Mouse (Mus musculus) gastrocnemius, postnatal 36 days (tissue): ENCODE measurements at regions not wholly inside any gene's neighbourhood (a gene's known extent, or its start where the extent isn't known, plus 50 kb on each side); places are given as distances from the start of the nearest gene placed in this dataset.
"Not testable (repeated sequence)": the region's sequence is repeated elsewhere in the genome, so short reads cannot be mapped to it uniquely, and the experiment has no call there.

ENCODE experiments used
- DNase-seq, 2 experiments: peaks; one replicate each; pipeline ENCODE4 v3.0.0; 2022
- intact Hi-C: fragments of 180-260 bp; cut with DNase I; formaldehyde crosslinking; loops from one replicate; pipeline ENCODE4 v1.15.1; 2025

- intact Hi-C loops = no loop called here
- DNase-seq = no peak
Measured at GRCm38 (mm10) chr4:4397410-4397809, 320.1 kb upstream of the Sdr16c6 start.

GRCm38 (mm10) chr4:4380024-4380590, 302.8 kb upstream of the Sdr16c6 start:
- DNase-seq = no peak
- intact Hi-C loops = no loop called here

DNA sequence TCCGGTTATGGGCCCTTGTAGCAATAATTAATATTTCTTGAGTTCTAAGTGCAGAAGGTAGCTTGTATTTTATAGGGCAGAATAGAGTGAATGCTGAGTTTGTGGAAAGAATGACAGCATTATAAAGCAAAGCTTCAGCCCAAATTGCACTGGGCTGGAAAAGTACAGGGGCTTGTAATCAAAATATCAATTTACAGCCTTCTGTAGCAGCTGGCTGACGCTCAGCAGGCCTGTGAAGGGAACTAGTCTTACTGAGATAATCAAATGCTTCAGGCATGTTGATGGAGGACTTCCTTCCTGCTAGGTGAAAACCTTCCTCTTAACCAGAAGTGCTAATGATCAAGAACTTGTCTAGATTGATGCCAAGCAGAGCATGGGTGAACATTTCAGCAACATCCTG, 257.9 kb upstream of the Sdr16c6 start:
- DNase-seq = no peak
- intact Hi-C loops = no loop called here

GRCm38 (mm10) chr4:4333472-4334123, 256.3 kb upstream of the Sdr16c6 start:
- DNase-seq = no peak
- intact Hi-C loops = no loop called here

GRCm38 (mm10) chr4:4331105-4331504, 253.8 kb upstream of the Sdr16c6 start:
- intact Hi-C loops = no loop called here
- DNase-seq = no peak

GRCm38 (mm10) chr4:4315651-4316411, 238.5 kb upstream of the Sdr16c6 start:
- intact Hi-C loops = no loop called here
- no peak for DNase-seq

GRCm38 (mm10) chr4:4311496-4311895, 234.2 kb upstream of the Sdr16c6 start:
- DNase-seq = no peak
- intact Hi-C loops = no loop called here

- intact Hi-C loops = no loop called here
- DNase-seq = no peak
Measured at GRCm38 (mm10) chr4:4306922-4307321, 229.6 kb upstream of the Sdr16c6 start.

- intact Hi-C loops = no loop called here
- no peak for DNase-seq
Measured at GRCm38 (mm10) chr4:4305740-4306249, 228.5 kb upstream of the Sdr16c6 start.

DNA sequence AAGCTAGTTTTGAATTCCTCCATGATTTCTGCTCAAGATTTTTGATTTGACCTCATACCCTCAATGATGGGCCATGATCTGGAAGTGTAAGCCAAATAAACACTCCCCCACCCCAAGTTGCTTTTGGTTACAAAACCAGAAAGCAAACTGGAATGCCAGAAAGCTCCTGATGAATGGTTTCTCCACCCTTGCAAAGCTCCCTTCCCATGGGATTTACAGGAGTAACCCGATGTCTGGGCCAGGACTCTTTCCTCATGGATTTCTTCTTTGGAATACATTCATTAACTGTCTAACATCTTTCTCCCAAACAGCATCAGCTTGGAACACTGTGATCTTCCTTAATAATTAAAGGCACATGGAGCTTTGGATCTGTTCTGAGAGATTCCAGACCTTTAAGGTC, 227.3 kb upstream of the Sdr16c6 start:
- DNase-seq = peak in 1 of 2 experiments; percentile 22
- intact Hi-C loops = no loop called here

DNA sequence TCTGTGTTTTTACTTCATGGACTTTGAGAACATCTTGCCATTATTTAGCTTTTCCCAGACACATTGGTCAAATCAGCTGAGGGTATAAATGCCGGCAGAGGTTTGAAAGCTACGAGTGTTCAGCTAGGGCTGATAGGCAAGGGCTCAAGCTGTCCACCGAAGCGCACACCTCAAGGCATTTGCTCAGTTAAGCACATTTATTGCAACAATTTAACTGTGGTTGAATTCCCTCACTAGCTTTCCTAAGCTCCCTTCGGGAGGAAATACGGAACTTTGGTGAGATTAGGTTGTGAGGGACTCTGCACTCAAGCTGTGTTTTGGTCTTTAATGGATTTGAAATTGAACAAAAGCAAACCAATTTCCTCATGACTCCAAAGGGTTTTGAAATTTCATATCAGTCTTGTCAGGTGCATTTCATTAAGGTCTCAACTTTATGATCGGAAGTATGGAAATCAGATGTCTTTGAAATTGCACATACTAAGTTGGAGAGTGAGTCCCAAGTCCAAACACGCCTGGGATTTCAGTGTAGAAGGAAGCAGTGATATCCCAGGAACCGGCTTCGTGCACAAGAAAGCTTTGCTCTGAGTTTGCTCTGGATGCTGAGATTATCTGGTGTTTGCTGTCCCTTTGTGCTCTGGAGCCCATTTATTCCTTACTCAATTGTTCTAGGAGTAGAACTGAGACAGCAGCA, 223.0 kb upstream of the Sdr16c6 start:
- intact Hi-C loops = no loop called here

GRCm38 (mm10) chr4:4299631-4300030, 222.3 kb upstream of the Sdr16c6 start:
- intact Hi-C loops = no loop called here

More for the DNA sequence above, 223.0 kb upstream of the Sdr16c6 start:
- no peak for DNase-seq

GRCm38 (mm10) chr4:4249601-4250000, 172.3 kb upstream of the Sdr16c6 start:
- intact Hi-C loops = no loop called here
- no peak for DNase-seq

More at GRCm38 (mm10) chr4:4299631-4300030, 222.3 kb upstream of the Sdr16c6 start:
- DNase-seq = no peak

DNA sequence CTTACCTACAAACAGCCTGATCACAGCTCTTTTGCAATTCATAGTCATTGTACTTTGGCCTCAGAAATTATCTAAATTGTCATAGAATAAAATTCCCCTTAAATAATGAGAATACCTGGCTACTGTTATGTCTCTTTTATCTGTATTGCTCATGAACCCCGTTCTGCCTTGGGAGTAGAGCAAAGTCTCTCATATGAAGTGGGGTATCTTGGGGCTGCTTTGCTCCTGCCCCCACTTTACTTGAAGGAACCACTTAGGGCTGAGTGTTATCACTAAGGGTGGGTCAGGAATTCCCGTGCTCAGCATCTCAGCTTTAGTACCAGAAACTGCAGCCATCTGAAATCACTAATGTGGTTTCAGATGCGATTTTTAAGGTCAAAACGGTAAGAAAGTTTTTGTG, 170.3 kb upstream of the Sdr16c6 start:
- intact Hi-C loops = no loop called here
- no peak for DNase-seq

DNA sequence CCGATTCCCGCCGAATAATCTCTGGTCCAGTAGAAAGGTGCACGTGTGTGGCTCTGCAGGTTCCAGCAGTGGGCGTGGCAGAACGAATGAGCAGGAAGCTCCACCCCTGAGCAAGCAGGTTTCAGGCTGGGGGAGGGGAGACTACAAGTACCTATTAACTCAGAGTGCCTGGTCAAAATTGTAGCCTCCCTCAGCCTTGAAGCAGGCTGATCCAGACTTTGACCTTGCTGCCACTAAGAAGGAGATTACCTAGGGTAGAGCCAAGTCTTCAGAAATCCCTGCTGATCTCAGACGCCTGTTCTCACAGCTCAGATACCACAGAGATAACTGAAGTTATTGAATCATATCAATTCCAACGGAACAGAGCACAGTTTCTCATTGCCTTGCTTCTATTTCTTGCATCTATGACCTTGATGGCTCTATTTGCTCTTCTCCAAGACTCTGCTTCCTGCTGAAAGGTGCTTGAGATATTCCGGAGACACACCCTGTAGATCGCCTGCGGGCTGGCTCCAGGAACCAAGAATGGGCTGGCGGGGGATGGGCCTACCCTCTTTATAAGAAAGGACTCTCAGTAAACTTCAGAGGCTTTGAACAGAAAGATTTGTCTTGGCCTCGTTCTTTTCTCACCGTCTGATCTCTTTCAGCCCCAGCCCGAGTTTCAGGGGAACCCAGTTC, 165.1 kb upstream of the Sdr16c6 start:
- DNase-seq, intact Hi-C loops: not testable (repeated sequence)

DNA sequence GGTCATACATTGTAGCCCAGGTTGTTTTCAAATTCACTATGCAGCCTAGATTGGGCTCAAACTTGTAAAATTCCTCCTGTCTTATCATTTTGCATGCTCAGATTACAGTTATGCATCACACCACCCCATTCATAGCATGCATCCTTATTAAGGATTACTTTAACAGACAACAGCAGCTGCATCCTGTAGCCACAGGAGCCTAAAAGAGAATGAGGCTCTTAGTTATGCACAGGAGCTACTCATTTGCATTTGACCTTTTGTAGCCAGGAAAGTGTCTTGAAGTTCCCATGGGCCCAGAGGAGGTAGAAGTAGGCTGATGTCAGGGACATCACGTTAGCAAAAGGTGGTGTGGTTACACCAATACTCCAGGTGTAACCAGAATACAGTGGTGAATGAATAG, 148.9 kb upstream of the Sdr16c6 start:
- DNase-seq = no peak
- intact Hi-C loops = no loop called here

DNA sequence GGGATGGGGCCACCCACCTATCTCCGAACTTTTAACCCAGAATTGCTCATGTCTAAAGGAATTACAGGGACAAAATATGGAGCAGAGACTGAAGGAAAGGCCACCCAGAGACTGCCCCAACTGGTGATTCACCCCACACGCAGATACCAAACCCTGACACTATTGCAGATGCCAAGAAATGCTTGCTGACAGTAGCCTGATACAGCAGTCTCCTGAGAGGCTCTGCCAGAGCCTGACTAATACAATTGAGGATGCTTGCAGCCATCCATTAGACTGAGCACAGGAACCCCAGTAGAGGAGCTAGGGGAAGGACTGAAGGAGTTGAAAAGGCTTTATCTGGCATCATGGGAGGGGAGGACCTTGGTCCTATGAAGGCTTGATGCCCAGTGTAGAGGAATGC, 142.4 kb upstream of the Sdr16c6 start:
- intact Hi-C loops = no loop called here
- no peak for DNase-seq

DNA sequence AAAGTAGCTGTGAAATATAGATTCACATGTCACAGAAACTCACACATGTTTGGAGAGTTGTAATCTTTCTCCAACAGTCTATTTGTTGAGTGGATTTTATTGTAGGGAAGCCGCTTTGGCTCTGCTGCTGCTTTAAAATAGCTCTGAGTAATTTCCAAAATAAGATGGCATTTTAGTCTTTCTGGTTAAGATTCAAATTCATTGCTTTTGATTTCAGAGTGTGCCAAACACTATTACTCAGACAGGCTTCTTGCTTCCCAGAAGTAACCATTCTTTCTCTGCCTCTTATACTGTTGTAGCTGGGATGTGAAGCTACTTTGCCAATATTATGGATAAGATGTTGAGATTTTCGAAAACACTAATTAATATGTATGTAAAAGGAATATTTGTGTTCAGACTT, 134.6 kb upstream of the Sdr16c6 start:
- DNase-seq = no peak
- intact Hi-C loops = no loop called here

GRCm38 (mm10) chr4:4205158-4205557, 127.8 kb upstream of the Sdr16c6 start:
- DNase-seq = no peak
- intact Hi-C loops = no loop called here

DNA sequence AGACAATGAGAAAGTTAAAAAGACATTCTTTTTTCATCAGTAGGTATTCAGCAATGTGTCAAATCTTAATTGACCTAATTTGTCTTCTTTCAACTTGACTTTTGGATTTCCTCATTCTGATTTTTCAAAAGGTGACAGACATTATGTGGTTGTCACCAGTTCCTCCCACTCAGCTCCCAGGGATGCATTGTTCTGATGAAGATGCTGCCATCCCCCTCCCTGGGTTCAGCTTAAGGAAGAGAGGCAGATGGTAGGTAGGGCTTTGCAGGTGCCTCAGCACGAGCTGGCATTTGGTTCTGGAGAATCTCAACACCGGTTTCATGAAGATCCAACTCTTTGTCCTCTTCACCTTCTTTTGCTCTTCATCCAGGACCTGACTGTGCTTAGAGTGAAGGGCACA, 122.0 kb upstream of the Sdr16c6 start:
- intact Hi-C loops = no loop called here
- DNase-seq = no peak

GRCm38 (mm10) chr4:4195834-4196233, 118.5 kb upstream of the Sdr16c6 start:
- intact Hi-C loops = no loop called here
- DNase-seq = peak; percentile 27 to 31
